Mouse (Mus musculus) ES-Bruce4 (cell line): ENCODE data around the gene Igf2r.

Experiments
- CTCF ChIP-seq: IDR thresholded peaks from one replicate; pipeline ENCODE4 v1.8.1; 2011; ENCODE audit warnings: low read depth, low read length
- EP300 ChIP-seq: IDR thresholded peaks from 2 replicates; pipeline ENCODE4 v1.6.1; 2011; ENCODE audit warnings: low read depth, low read length; ENCODE audit not compliant: insufficient read depth
- POLR2A ChIP-seq: IDR thresholded peaks from one replicate; pipeline ENCODE4 v1.8.1; 2011; ENCODE audit warnings: low read length; ENCODE audit not compliant: insufficient read depth

DNA sequence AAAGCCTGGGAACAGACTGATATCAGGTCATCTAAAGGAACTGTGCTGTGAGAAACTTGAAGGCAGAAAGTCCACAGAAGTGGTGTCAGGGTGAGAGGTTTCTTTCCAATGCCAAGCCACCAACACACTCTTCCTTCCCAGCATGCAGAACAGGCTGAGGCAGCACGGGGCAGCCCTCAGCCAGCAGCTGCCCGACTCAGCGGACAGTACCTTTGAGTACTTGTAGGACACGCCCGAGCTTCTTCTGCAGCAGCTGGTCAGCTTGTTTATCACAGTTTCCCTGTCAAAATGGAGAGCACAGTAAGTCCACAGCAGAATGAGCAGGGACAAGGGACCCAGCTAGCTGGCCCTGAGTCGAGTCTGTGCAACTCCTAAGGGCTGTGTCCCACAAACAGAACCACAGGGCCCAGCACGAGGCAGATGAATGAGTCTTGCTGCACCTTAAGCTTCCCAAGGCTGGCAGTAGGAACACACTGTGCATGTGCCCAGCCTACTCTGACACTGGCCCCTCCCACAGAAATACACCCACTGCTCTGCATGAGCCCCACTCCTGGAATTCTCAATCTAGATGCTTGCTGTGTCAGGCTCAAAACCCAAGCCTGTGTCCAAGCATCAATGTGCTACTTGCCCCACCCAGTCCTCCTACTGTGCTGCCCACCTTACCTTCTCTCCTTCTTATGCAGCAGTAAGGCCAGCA is 84.4 kb downstream of the Igf2r start:
- TF ChIP-seq CTCF (no peak), EP300 (no peak), POLR2A (no peak)
